Mouse (Mus musculus) hindbrain, embryonic 14.5 days (tissue): Measurements from ENCODE around the gene Rab37. TPM values are rescaled to one million over a fixed set of nuclear protein-coding genes. Genes with fewer than 3 reads are reported as not detected.

Experiments used
- ATAC-seq: fragments of 200-750 bp; cut with Nextera tagmentation; 2 replicates; pipeline ENCODE4 v1.8.0; 2017; ENCODE audit warnings: moderate number of reproducible peaks, mild to moderate bottlenecking, moderate TSS enrichment, moderate library complexity; ENCODE audit not compliant: low FRiP score
- DNase-seq: peaks from one replicate; pipeline ENCODE4 v3.0.0-alpha.2; 2015; ENCODE audit warnings: low spot score
- H3K27ac ChIP-seq: fragments of 300-500 bp; sonication (generic); 2 replicates; pipeline ENCODE4 v1.5.1; 2014; ENCODE audit warnings: mild to moderate bottlenecking, moderate library complexity
- H3K27me3 ChIP-seq: fragments of 300-500 bp; sonication (generic); 2 replicates; pipeline ENCODE4 v1.6.1; 2014; ENCODE audit warnings: mild to moderate bottlenecking, low read length, mixed read lengths; ENCODE audit not compliant: control insufficient read depth, insufficient read depth
- H3K36me3 ChIP-seq: fragments of 300-500 bp; sonication (generic); replicated peaks from 2 replicates; pipeline ENCODE4 v1.6.1; 2014; ENCODE audit not compliant: control insufficient read depth, insufficient read depth
- H3K4me1 ChIP-seq: fragments of 300-500 bp; sonication (generic); replicated peaks from 2 replicates; pipeline ENCODE4 v1.6.1; 2014; ENCODE audit warnings: antibody characterized with exemption, low read length, mixed read lengths; ENCODE audit not compliant: control insufficient read depth, insufficient read depth
- H3K4me2 ChIP-seq: fragments of 300-500 bp; sonication (generic); replicated peaks from 2 replicates; pipeline ENCODE4 v1.6.1; 2014; ENCODE audit warnings: mild to moderate bottlenecking, moderate library complexity
- H3K4me3 ChIP-seq: fragments of 300-500 bp; sonication (generic); replicated peaks from 2 replicates; pipeline ENCODE4 v1.5.1; 2014; ENCODE audit warnings: mild to moderate bottlenecking, low read length
- H3K9ac ChIP-seq: fragments of 300-500 bp; sonication (generic); 2 replicates; pipeline ENCODE4 v1.6.1; 2014
- H3K9me3 ChIP-seq: fragments of 300-500 bp; sonication (generic); 2 replicates; pipeline ENCODE4 v1.6.1; 2016; ENCODE audit warnings: low read length; ENCODE audit not compliant: control insufficient read depth
- WGBS: fragments of 180-500 bp; shearing (Covaris S2); extraction: QIAGEN DNeasy Blood & Tissue Kit; methylation state at CpG from one replicate; pipeline ENCODE4 v1.1.7; 2014; 5-methylcytosine and 5-hydroxymethylcytosine counted together
- polyA plus RNA-seq: library from polyadenylated mRNA; unstranded; fragments of >200 nt; fragmentation: Nextera tagmentation; extraction: Ambion mirVana; gene quantifications from 2 replicates; pipeline ENCODE4 v1.2.1, GENCODE M21; 2014

Gene Rab37
- polyA plus RNA-seq, 1 experiment from 2014 or later, result 0.66 TPM

- ATAC-seq (no peak; the same call in 1 of the 2 replicates), DNase-seq (peak; percentile 75)
- H3K27ac ChIP-seq, result no peak overlapping the region
Measured at GRCm38 (mm10) chr11:115107403-115107916, 16.2 kb downstream of the Rab37 start.

GRCm38 (mm10) chr11:115108176-115108575 is 16.9 kb downstream of the Rab37 start:
- Histone ChIP-seq H3K36me3 (no peaks in the 10 kb centered on the region), H3K4me3 (no peak overlapping the region), H3K9ac (no peak overlapping the region), H3K27ac (no peak overlapping the region), H3K4me1 (no peaks in the 10 kb centered on the region), H3K9me3 (no peaks in the 10 kb centered on the region), H3K4me2 (no peak overlapping the region), H3K27me3 (no peaks in the 10 kb centered on the region)
- ATAC-seq, result no peak
- DNase-seq, result no peak
- WGBS, result 85% methylated on average over 8 of the region's 8 CpGs

More at GRCm38 (mm10) chr11:115107403-115107916, 16.2 kb downstream of the Rab37 start:
- H3K4me3 ChIP-seq, result no peak overlapping the region
- 32% methylated on average over 4 of the region's 4 CpGs for WGBS
- H3K4me2 ChIP-seq, result no peak overlapping the region
- H3K27me3 ChIP-seq, result no peaks in the 10 kb centered on the region
- no peaks in the 10 kb centered on the region for H3K36me3 ChIP-seq
- H3K9ac ChIP-seq, result no peak overlapping the region
- no peaks in the 10 kb centered on the region for H3K9me3 ChIP-seq
- no peaks in the 10 kb centered on the region for H3K4me1 ChIP-seq

GRCm38 (mm10) chr11:115110271-115110670 is 19.0 kb downstream of the Rab37 start:
- Histone ChIP-seq H3K9ac (no peak overlapping the region), H3K4me1 (no peaks in the 10 kb centered on the region), H3K27ac (no peak overlapping the region), H3K4me3 (no peak overlapping the region), H3K4me2 (no peak overlapping the region), H3K36me3 (no peaks in the 10 kb centered on the region), H3K9me3 (no peaks in the 10 kb centered on the region), H3K27me3 (no peaks in the 10 kb centered on the region)
- no peak for DNase-seq
- WGBS, result 90% methylated on average over 3 of the region's 5 CpGs
- ATAC-seq, result no peak

DNA sequence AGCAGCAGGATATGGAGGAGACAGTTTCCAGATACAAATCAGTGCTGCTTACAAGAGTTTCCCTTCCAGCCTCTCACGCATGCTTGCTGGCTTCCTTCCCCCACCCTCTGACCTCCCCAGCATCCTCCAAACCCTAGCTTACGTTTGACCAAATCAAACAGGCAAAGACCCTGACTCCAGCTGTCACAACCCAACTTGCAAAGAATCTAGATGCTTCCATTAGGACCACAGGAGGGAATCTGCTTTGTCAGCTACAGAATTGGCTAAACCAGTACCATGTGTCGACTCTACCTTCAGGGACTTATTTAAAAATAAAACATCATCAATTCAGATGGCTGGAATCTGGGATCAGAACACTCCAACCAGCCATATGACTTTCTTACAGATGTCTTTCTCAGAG is 21.0 kb downstream of the Rab37 start:
- no peaks in the 10 kb centered on the region for H3K9me3 ChIP-seq
- no peak for DNase-seq
- H3K4me1 ChIP-seq, result no peaks in the 10 kb centered on the region
- H3K36me3 ChIP-seq, result no peaks in the 10 kb centered on the region
- ATAC-seq, result no peak
- 62% methylated on average over 3 of the region's 3 CpGs for WGBS
- no peak overlapping the region for H3K27ac ChIP-seq
- H3K9ac ChIP-seq, result no peak overlapping the region
- no peaks in the 10 kb centered on the region for H3K27me3 ChIP-seq
- no peak overlapping the region for H3K4me3 ChIP-seq
- H3K4me2 ChIP-seq, result no peak overlapping the region

DNA sequence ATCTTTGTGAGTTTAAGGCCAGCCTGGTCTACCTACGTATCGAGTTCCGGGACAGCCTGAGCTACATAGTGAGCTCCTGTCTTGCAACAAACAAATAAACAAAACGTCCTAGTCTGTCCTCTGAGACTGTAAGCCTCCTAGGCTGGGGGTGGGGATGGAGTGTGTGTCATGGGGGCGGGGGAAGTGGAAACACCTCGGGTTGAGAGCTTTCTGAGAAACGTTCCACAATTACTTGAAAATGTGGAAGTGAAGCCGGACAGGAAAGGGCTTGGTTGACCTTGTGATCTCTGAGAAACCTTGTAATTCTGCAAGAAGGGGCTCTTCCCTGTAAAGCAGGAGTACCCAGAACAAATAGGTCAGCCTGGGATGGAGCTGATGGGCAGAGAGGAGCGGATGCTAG is 28.2 kb downstream of the Rab37 start:
- Histone ChIP-seq H3K9me3 (no peaks in the 10 kb centered on the region), H3K4me3 (no peak overlapping the region), H3K4me2 (no peak overlapping the region), H3K27me3 (no peaks in the 10 kb centered on the region), H3K9ac (no peak overlapping the region), H3K36me3 (no peaks in the 10 kb centered on the region), H3K4me1 (no peaks in the 10 kb centered on the region), H3K27ac (no peak overlapping the region)
- WGBS, result 82% methylated on average over 9 of the region's 9 CpGs
- no peak for ATAC-seq
- no peak for DNase-seq

- H3K9me3 ChIP-seq, result no peaks in the 10 kb centered on the region
- H3K4me3 ChIP-seq, result no peak overlapping the region
- H3K27ac ChIP-seq, result no peak overlapping the region
- no peak overlapping the region for H3K9ac ChIP-seq
- 92% methylated on average over 4 of the region's 4 CpGs for WGBS
- no peak for ATAC-seq
- no peaks in the 10 kb centered on the region for H3K36me3 ChIP-seq
- H3K4me1 ChIP-seq, result no peaks in the 10 kb centered on the region
- H3K27me3 ChIP-seq, result peaks cover 4% of the 10 kb centered on the region; the same call in 1 of the 2 replicates
- H3K4me2 ChIP-seq, result no peak overlapping the region
- DNase-seq, result no peak
Measured at GRCm38 (mm10) chr11:115128483-115128882, 37.3 kb downstream of the Rab37 start.

DNA sequence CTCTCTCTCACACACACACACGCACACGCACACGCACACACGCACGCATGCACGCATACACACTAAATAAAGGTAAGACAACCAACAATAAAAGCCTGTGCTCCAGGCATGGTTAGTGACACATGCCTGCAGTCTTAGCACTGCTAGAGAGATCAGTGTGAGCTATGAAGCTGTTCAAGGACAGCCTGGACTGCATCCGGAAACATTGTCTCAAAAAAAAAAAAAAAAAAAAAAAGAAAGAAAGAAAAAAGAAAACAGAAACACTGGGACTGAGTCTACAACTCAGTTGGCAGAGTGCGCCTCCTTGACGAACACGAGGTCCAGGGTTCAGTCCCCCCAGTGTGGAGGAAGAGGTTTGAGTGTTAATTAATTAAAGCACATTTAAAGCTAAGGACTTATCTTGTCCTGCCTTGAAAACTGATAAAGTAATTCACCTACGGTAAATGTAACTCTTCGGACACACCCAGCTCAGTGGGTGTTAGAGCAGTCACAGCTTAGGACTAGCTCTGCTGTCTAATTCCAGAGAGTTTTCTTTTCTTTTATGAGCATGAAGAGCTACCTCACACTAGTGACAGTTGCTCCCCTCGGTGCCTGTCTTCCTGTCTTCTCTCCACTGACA is 38.4 kb downstream of the Rab37 start:
- WGBS, result 89% methylated on average over 13 of the region's 13 CpGs
- H3K36me3 ChIP-seq, result no peaks in the 10 kb centered on the region
- no peak for ATAC-seq

GRCm38 (mm10) chr11:115131768-115132381 is 40.6 kb downstream of the Rab37 start:
- WGBS, result 86% methylated on average over 8 of the region's 8 CpGs
- Histone ChIP-seq H3K4me2 (no peak overlapping the region), H3K36me3 (no peaks in the 10 kb centered on the region), H3K4me1 (no peaks in the 10 kb centered on the region), H3K27ac (no peak overlapping the region), H3K27me3 (peaks cover 4% of the 10 kb centered on the region; the same call in 1 of the 2 replicates), H3K9ac (no peak overlapping the region), H3K9me3 (no peaks in the 10 kb centered on the region), H3K4me3 (no peak overlapping the region)
- ATAC-seq, result no peak
- no peak for DNase-seq

More for the DNA sequence above, 38.4 kb downstream of the Rab37 start:
- H3K4me2 ChIP-seq, result no peak overlapping the region
- H3K27ac ChIP-seq, result no peak overlapping the region
- no peak overlapping the region for H3K9ac ChIP-seq
- no peaks in the 10 kb centered on the region for H3K4me1 ChIP-seq
- H3K9me3 ChIP-seq, result no peaks in the 10 kb centered on the region
- H3K4me3 ChIP-seq, result no peak overlapping the region
- DNase-seq, result no peak
- H3K27me3 ChIP-seq, result peaks cover 4% of the 10 kb centered on the region; the same call in 1 of the 2 replicates

GRCm38 (mm10) chr11:115133800-115134199 is 42.6 kb downstream of the Rab37 start, which contains the start of gene Cd300lf:
Gene Cd300lf, minus strand, starts transcription at chr11:115133992.
- H3K36me3 ChIP-seq, result no peaks in the 10 kb centered on the region
- no peaks in the 10 kb centered on the region for H3K4me1 ChIP-seq
- no peaks in the 10 kb centered on the region for H3K27me3 ChIP-seq
- H3K27ac ChIP-seq, result no peak within 1 kb of the TSS
- no peaks in the 10 kb centered on the region for H3K9me3 ChIP-seq
- H3K4me3 ChIP-seq, result no peak within 1 kb of the TSS
- WGBS, result 86% methylated on average over 8 of the region's 8 CpGs
- H3K4me2 ChIP-seq, result no peak within 1 kb of the TSS
- DNase-seq, result no peak
- no peak for ATAC-seq
- H3K9ac ChIP-seq, result no peak within 1 kb of the TSS
